Mouse (Mus musculus) bone marrow macrophage, adult 2 months (primary cell): ENCODE results near the gene Mapk10.

Source experiments
- CTCF ChIP-seq: IDR thresholded peaks from 2 replicates; pipeline ENCODE4 v1.5.1; 2012; ENCODE audit warnings: low read depth, mild to moderate bottlenecking, low read length, moderate library complexity
- POLR2A ChIP-seq: IDR thresholded peaks from 2 replicates; pipeline ENCODE4 v1.6.1; 2012; ENCODE audit warnings: mild to moderate bottlenecking, low read depth, low read length, borderline replicate concordance

- no peak for TF ChIP-seq CTCF
- no peak for TF ChIP-seq POLR2A
These were observed 263.9 kb downstream of the Mapk10 start for GRCm38 (mm10) chr5:102947061-102947711.
